Mouse (Mus musculus): ENCODE measurements at regions not wholly inside any gene's neighbourhood (a gene's known extent, or its start where the extent isn't known, plus 50 kb on each side); places are given as distances from the start of the nearest gene placed in this dataset.

GRCm38 (mm10) chr3:57228400-57228799, 73.4 kb downstream of the Tm4sf1 start:
- no peak for ATAC-seq (replicated peaks; ENCODE audit: poor library complexity)

GRCm38 (mm10) chr3:57223773-57224172, 78.0 kb downstream of the Tm4sf1 start:
- no peak for ATAC-seq (replicated peaks; ENCODE audit: poor library complexity)

GRCm38 (mm10) chr3:57222318-57222914, 79.4 kb downstream of the Tm4sf1 start:
- ATAC-seq (replicated peaks; ENCODE audit: poor library complexity), result peak; percentile 94

- no peak for ATAC-seq (replicated peaks; ENCODE audit: poor library complexity)
Observed at GRCm38 (mm10) chr3:57218431-57218830, 83.4 kb downstream of the Tm4sf1 start.

- peak; percentile 83 for ATAC-seq (replicated peaks; ENCODE audit: poor library complexity)
Observed at GRCm38 (mm10) chr3:57204066-57204723, 97.6 kb downstream of the Tm4sf1 start.

GRCm38 (mm10) chr3:57203418-57203817, 98.4 kb downstream of the Tm4sf1 start:
- ATAC-seq (replicated peaks; ENCODE audit: poor library complexity), result no peak

- no peak for ATAC-seq (replicated peaks; ENCODE audit: poor library complexity)
Observed at GRCm38 (mm10) chr3:57181587-57181986, 120.2 kb downstream of the Tm4sf1 start.

- no peak for ATAC-seq (replicated peaks; ENCODE audit: poor library complexity)
Observed at GRCm38 (mm10) chr3:57153177-57153948, 148.4 kb downstream of the Tm4sf1 start.

- no peak for ATAC-seq (replicated peaks; ENCODE audit: poor library complexity)
Observed at GRCm38 (mm10) chr3:57149156-57149555, 152.6 kb downstream of the Tm4sf1 start.

- ATAC-seq (replicated peaks; ENCODE audit: poor library complexity), result no peak
Observed at GRCm38 (mm10) chr3:57136847-57137246, 164.9 kb downstream of the Tm4sf1 start.

- ATAC-seq (replicated peaks; ENCODE audit: poor library complexity), result no peak
Observed at GRCm38 (mm10) chr3:57128606-57129005, 173.2 kb downstream of the Tm4sf1 start.

- no peak for ATAC-seq (replicated peaks; ENCODE audit: poor library complexity)
Observed at GRCm38 (mm10) chr3:57125792-57126485, 175.8 kb downstream of the Tm4sf1 start.

- ATAC-seq (replicated peaks; ENCODE audit: poor library complexity), result no peak
Observed at GRCm38 (mm10) chr3:57118016-57118415, 183.8 kb downstream of the Tm4sf1 start.

GRCm38 (mm10) chr3:57102254-57102653, 199.5 kb downstream of the Tm4sf1 start:
- ATAC-seq (replicated peaks; ENCODE audit: poor library complexity), result no peak

GRCm38 (mm10) chr3:57100515-57100914, 201.3 kb downstream of the Tm4sf1 start:
- ATAC-seq (replicated peaks; ENCODE audit: poor library complexity), result no peak

GRCm38 (mm10) chr3:57094936-57095335, 206.9 kb downstream of the Tm4sf1 start:
- ATAC-seq (replicated peaks; ENCODE audit: poor library complexity), result no peak

GRCm38 (mm10) chr3:57093201-57093940, 208.4 kb downstream of the Tm4sf1 start:
- ATAC-seq (replicated peaks; ENCODE audit: poor library complexity), result no peak

- no peak for ATAC-seq (replicated peaks; ENCODE audit: poor library complexity)
Observed at GRCm38 (mm10) chr3:57074516-57074915, 227.3 kb downstream of the Tm4sf1 start.

GRCm38 (mm10) chr3:57073962-57074506, 227.8 kb downstream of the Tm4sf1 start:
- ATAC-seq (replicated peaks; ENCODE audit: poor library complexity), result no peak

- ATAC-seq (replicated peaks; ENCODE audit: poor library complexity), result no peak
Observed at GRCm38 (mm10) chr3:57033021-57033420, 268.8 kb downstream of the Tm4sf1 start.
